Mouse (Mus musculus) liver, adult 2 months (tissue): ENCODE results near the gene Unk. TPM values are rescaled to one million over a fixed set of nuclear protein-coding genes. Genes with fewer than 3 reads are reported as not detected.
A peak's percentile ranks its signal among the peaks of the same experiment; 100 is the strongest.

Experiments used
- DNase-seq: peaks from one replicate; pipeline ENCODE4 v3.0.0-alpha.2; 2011; ENCODE audit warnings: low read depth, low spot score; ENCODE audit errors: extremely low read depth
- H3K27ac ChIP-seq: fragments of 200-500 bp; replicated peaks from 2 replicates; pipeline ENCODE4 v1.5.1; 2012; ENCODE audit warnings: low read depth, mild to moderate bottlenecking, control low read depth, inconsistent platforms, low read length; ENCODE audit not compliant: insufficient read depth
- H3K27me3 ChIP-seq: fragments of 200-500 bp; 2 replicates; pipeline ENCODE4 v1.6.1; 2012; ENCODE audit warnings: mild to moderate bottlenecking, moderate library complexity, low read length, inconsistent platforms; ENCODE audit not compliant: control insufficient read depth, insufficient read depth
- H3K36me3 ChIP-seq: fragments of 200-500 bp; 2 replicates; pipeline ENCODE4 v1.6.1; 2012; ENCODE audit warnings: low read length, inconsistent platforms; ENCODE audit not compliant: control insufficient read depth, insufficient read depth
- H3K4me1 ChIP-seq: fragments of 200-500 bp; 2 replicates; pipeline ENCODE4 v1.6.1; 2011; ENCODE audit warnings: low read length; ENCODE audit not compliant: control insufficient read depth, insufficient read depth
- H3K4me3 ChIP-seq: fragments of 200-500 bp; 2 replicates; pipeline ENCODE4 v1.5.1; 2011; ENCODE audit warnings: low read depth, mild to moderate bottlenecking, control low read depth, low read length, moderate library complexity; ENCODE audit not compliant: insufficient read depth
- H3K79me2 ChIP-seq: fragments of 200-500 bp; 2 replicates; pipeline ENCODE4 v1.6.1; 2012; ENCODE audit warnings: inconsistent platforms, mild to moderate bottlenecking, low read length, moderate library complexity; ENCODE audit not compliant: control insufficient read depth, insufficient read depth
- H3K9ac ChIP-seq: fragments of 200-500 bp; 2 replicates; pipeline ENCODE4 v1.6.1; 2012; ENCODE audit warnings: low read depth, mild to moderate bottlenecking, control low read depth, inconsistent platforms, low read length
- CTCF ChIP-seq: fragments of 200-500 bp; IDR thresholded peaks from 2 replicates; pipeline ENCODE4 v1.5.1; 2011; ENCODE audit warnings: low read depth, low read length, control low read depth
- POLR2A ChIP-seq: fragments of 200-500 bp; IDR thresholded peaks from 2 replicates; pipeline ENCODE4 v1.6.1; 2011; ENCODE audit warnings: low read length, control low read depth; ENCODE audit not compliant: insufficient read depth; ENCODE audit errors: extremely low read depth
- WGBS: fragments of 180-500 bp; shearing (Covaris S2); methylation state at CpG from one replicate; pipeline ENCODE4 v1.1.7; 2018; 5-methylcytosine and 5-hydroxymethylcytosine counted together
- polyA plus RNA-seq: library from polyadenylated mRNA; depleted of rRNA; stranded (reverse); fragments of >200 nt; gene quantifications from 2 replicates; pipeline ENCODE4 v1.2.3, GENCODE M21; 2012
- total RNA-seq: library from RNA; depleted of rRNA; stranded (reverse); fragments of >200 nt; gene quantifications from 2 replicates; pipeline ENCODE4 v1.2.3, GENCODE M21; 2014

The Unk gene
- total and polyA plus RNA-seq, 2 experiments, result 4.3 to 13.8 TPM

DNA sequence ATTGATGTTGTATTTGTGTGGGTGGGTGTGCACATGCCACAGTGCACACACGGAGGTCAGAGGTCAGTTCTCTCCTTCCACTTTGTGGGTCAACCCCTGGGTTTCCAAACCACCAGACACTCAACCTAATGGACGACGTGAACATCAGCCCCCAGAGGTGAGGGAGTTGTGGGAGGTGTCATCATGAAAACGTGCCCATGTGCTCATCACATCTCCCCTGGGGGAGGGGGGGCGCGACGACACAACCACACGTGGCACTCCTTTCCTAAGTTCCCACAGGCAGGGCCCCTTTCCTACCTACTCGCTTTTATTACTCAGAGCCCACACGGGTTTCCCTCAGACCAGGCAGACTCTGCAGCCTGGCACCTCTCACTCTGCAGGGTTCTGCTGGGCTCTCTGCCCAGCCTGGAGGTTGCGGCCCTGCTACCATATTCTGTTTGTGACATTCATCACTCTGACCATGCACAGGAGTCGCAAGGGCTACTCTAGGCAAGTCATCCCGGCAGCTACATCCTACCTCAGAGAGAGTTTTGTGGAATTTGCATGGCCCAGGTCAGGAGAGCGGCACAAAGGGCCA, 53.1 kb downstream of the Unk start:
- Histone ChIP-seq H3K79me2 (peaks cover 6% of the 10 kb centered on the region; the same call in 1 of the 2 replicates), H3K9ac (no peak overlapping the region), H3K4me3 (no peak overlapping the region), H3K4me1 (peaks cover 8% of the 10 kb centered on the region; the same call in 1 of the 2 replicates), H3K36me3 (peaks cover 22% of the 10 kb centered on the region), H3K27ac (no peak overlapping the region), H3K27me3 (no peaks in the 10 kb centered on the region)
- TF ChIP-seq POLR2A (no peak), CTCF (no peak)
- no peak for DNase-seq
- 85% methylated on average over 14 of the region's 14 CpGs for WGBS

- DNase-seq, result no peak
- H3K27ac ChIP-seq, result no peak overlapping the region
- peaks cover 14% of the 10 kb centered on the region for H3K4me1 ChIP-seq
- no peak overlapping the region for H3K9ac ChIP-seq
- no peaks in the 10 kb centered on the region for H3K27me3 ChIP-seq
- no peak overlapping the region for H3K4me3 ChIP-seq
- TF ChIP-seq CTCF, result no peak
- TF ChIP-seq POLR2A, result no peak
- peaks cover 22% of the 10 kb centered on the region for H3K36me3 ChIP-seq
- WGBS, result 82% methylated on average over 6 of the region's 6 CpGs
- peaks cover 6% of the 10 kb centered on the region; the same call in 1 of the 2 replicates for H3K79me2 ChIP-seq
Measured at GRCm38 (mm10) chr11:116084166-116084565, 54.0 kb downstream of the Unk start.

DNA sequence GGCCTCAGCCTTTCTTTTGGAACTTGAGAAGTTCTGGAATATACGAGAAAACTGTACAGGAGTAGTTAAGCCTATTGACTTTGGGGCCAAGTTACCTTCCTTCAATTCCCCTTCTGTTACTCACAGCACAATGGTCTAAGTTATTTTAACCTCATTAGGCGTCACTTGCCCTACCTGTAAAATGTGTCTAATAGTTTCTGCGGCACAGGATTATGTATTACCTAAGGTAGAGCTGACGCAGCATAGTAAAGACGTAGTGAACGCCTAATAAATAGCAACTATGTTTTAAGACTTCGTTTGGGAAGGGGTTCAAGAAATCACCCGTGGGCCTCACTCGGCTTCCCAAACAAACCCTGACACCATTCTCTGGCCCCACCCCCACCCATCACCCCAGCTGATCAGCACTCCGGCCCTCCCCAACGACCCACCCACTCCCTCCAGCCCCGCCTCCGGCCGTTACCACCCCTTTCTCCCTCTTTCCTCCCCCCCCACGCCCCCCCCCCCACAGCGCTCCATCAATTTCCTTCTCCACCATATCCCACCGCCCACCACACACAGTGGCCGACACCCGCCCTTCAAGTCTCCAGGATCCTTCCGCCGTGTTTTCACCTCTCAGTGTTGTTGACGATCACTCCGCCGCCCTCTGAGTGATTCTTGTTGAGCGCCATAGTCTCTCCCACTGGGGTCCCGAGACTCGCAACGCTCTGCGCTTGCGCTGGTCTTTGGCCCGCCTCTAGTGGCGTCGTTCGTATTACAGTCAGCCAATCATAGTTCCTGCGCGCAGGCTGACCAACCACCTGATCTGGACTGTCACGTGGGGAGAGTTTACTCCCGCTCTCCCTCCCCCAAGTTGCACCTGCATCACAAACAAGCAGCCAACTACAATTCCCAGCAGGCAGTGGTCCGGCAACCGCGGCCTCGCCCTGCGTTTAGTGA, 56.4 kb downstream of the Unk start, which contains the start of gene Wbp2:
Wbp2 (minus strand) TSS at position 738 of the 936 bp plus-strand sequence.
- Histone ChIP-seq H3K4me3 (peak within 1 kb of the TSS; percentile 91), H3K27ac (peak within 1 kb of the TSS; percentile 98), H3K9ac (peak within 1 kb of the TSS; percentile 88), H3K4me1 (peaks cover 18% of the 10 kb centered on the region), H3K27me3 (no peaks in the 10 kb centered on the region), H3K36me3 (peaks cover 13% of the 10 kb centered on the region), H3K79me2 (peaks cover 6% of the 10 kb centered on the region; the same call in 1 of the 2 replicates)
- WGBS, result under 1% methylated on average over 38 of the region's 43 CpGs
- TF ChIP-seq POLR2A (peak; percentile 63; the same call in 1 of the 2 replicates), CTCF (no peak)
- peak; percentile 100 for DNase-seq

GRCm38 (mm10) chr11:116087194-116088130, 57.3 kb downstream of the Unk start:
- peak overlapping the region; percentile 72 for H3K9ac ChIP-seq
- TF ChIP-seq CTCF (peak; percentile 90), POLR2A (0 out of 2 replicates have a peak, but pooled peaks have one; percentile 23)
- H3K79me2 ChIP-seq, result peaks cover 6% of the 10 kb centered on the region; the same call in 1 of the 2 replicates
- H3K36me3 ChIP-seq, result peaks cover 7% of the 10 kb centered on the region; the same call in 1 of the 2 replicates
- DNase-seq, result peak; percentile 90
- peak overlapping the region; percentile 98 for H3K27ac ChIP-seq
- peak overlapping the region; percentile 38 for H3K4me3 ChIP-seq
- peaks cover 22% of the 10 kb centered on the region for H3K4me1 ChIP-seq
- WGBS, result 1% methylated on average over 31 of the region's 31 CpGs
- H3K27me3 ChIP-seq, result no peaks in the 10 kb centered on the region

DNA sequence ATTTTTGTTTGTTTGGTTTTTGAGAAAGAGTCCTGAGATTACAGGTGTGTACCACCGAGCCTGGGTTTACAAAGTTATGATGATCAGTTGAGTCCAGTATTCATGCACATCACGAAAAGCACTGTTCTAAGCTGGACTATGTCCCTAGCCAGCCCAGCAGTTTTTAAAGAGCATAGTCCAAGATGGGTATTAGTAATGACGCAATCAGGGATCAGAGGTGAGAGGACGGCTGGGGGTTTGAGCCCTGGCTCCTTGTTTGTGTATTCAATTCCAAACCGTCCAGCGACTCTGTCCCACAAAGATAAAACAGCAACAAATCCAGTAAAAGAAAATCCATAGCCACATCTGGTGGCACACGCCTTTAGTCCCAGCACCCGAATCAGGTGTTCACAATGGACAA, 58.1 kb downstream of the Unk start:
- 19% methylated on average over 8 of the region's 8 CpGs for WGBS
- Histone ChIP-seq H3K9ac (peak overlapping the region; percentile 68), H3K36me3 (peaks cover 5% of the 10 kb centered on the region; the same call in 1 of the 2 replicates), H3K27ac (peak overlapping the region; percentile 99), H3K79me2 (peaks cover 6% of the 10 kb centered on the region; the same call in 1 of the 2 replicates), H3K4me1 (peaks cover 22% of the 10 kb centered on the region), H3K27me3 (no peaks in the 10 kb centered on the region), H3K4me3 (no peak overlapping the region)
- no peak for TF ChIP-seq CTCF
- no peak for TF ChIP-seq POLR2A
- peak; percentile 99 for DNase-seq
